Mouse (Mus musculus) liver, postnatal 0 days (tissue): ENCODE results near the gene Tbc1d2b.

Experiments
- CTCF ChIP-seq: sonication (generic); IDR thresholded peaks from 2 replicates; pipeline ENCODE4 v1.5.1; 2016; ENCODE audit warnings: antibody characterized with exemption, low read depth
- EP300 ChIP-seq: IDR thresholded peaks from 2 replicates; pipeline ENCODE4 v1.6.1; 2016; ENCODE audit warnings: antibody characterized with exemption, low read depth, mild to moderate bottlenecking

DNA sequence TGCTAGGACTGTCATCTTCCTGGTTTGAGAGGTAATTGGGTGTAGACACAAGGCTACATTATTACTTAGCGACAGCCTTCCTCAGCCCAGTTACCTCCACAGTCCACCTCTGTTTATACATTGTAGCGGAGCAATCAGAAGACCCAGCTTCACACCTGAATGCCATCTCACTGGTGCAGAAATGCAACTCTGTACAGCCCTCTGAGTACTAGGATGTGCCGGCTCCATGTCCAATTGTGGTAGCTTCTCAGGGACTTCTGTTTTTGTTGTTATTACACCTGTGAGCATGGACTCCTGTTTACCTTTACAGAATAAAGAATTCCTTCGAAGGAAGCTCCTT is 7.3 kb downstream of the Tbc1d2b start:
- no peak for TF ChIP-seq CTCF
- no peak for TF ChIP-seq EP300
